Mouse (Mus musculus) testis, adult 2 months (tissue): Measurements from ENCODE around the gene Tprn.

Experiments
- CTCF ChIP-seq: fragments of 200-500 bp; IDR thresholded peaks from 2 replicates; pipeline ENCODE4 v1.5.1; 2012; ENCODE audit warnings: low read depth, mild to moderate bottlenecking, inconsistent platforms, low read length, moderate library complexity; ENCODE audit not compliant: control insufficient read depth, insufficient read depth, insufficient replicate concordance
- POLR2A ChIP-seq: fragments of 200-500 bp; IDR thresholded peaks from 2 replicates; pipeline ENCODE4 v1.6.1; 2012; ENCODE audit warnings: low read depth, mild to moderate bottlenecking, inconsistent platforms, low read length, moderate library complexity; ENCODE audit not compliant: control insufficient read depth

- TF ChIP-seq CTCF = no peak
- TF ChIP-seq POLR2A = no peak
Measured at GRCm38 (mm10) chr2:25221331-25221772, 41.1 kb upstream of the Tprn start.
